Mouse (Mus musculus) brown adipose tissue, adult 24 weeks (tissue): ENCODE measurements at regions not wholly inside any gene's neighbourhood (a gene's known extent, or its start where the extent isn't known, plus 50 kb on each side); places are given as distances from the start of the nearest gene placed in this dataset.
A peak's percentile ranks its signal among the peaks of the same experiment; 100 is the strongest.

Source experiments
- H3K27ac ChIP-seq: fragments of 200-500 bp; replicated peaks from 2 replicates; pipeline ENCODE4 v1.5.1; 2012; ENCODE audit warnings: low read depth, mild to moderate bottlenecking, low read length
- H3K4me1 ChIP-seq: fragments of 200-500 bp; 2 replicates; pipeline ENCODE4 v1.6.1; 2012; ENCODE audit warnings: low read length, mixed read lengths; ENCODE audit not compliant: control insufficient read depth, insufficient read depth, insufficient read length
- H3K4me3 ChIP-seq: fragments of 200-500 bp; 2 replicates; pipeline ENCODE4 v1.5.1; 2012; ENCODE audit warnings: low read depth, mild to moderate bottlenecking, low read length, moderate library complexity; ENCODE audit not compliant: insufficient read depth

GRCm38 (mm10) chr3:142969501-142969900 is 87.7 kb upstream of the Pkn2 start:
- Histone ChIP-seq H3K4me1 (no peaks in the 10 kb centered on the region), H3K4me3 (no peak overlapping the region), H3K27ac (no peak overlapping the region)

- no peak overlapping the region for H3K27ac ChIP-seq
- H3K4me3 ChIP-seq: no peak overlapping the region
- no peaks in the 10 kb centered on the region for H3K4me1 ChIP-seq
Observed at GRCm38 (mm10) chr3:142965604-142966003, 83.8 kb upstream of the Pkn2 start.

GRCm38 (mm10) chr3:142963818-142964372 is 82.1 kb upstream of the Pkn2 start:
- no peak overlapping the region for H3K4me3 ChIP-seq
- H3K4me1 ChIP-seq: no peaks in the 10 kb centered on the region
- H3K27ac ChIP-seq: no peak overlapping the region

- Histone ChIP-seq H3K4me3 (no peak overlapping the region), H3K27ac (no peak overlapping the region; the same call in 1 of the 2 replicates), H3K4me1 (no peaks in the 10 kb centered on the region; the same call in 1 of the 2 replicates)
Observed at GRCm38 (mm10) chr3:142957768-142958167, 76.0 kb upstream of the Pkn2 start.

- Histone ChIP-seq H3K27ac (no peak overlapping the region), H3K4me1 (no peaks in the 10 kb centered on the region), H3K4me3 (no peak overlapping the region)
Observed at GRCm38 (mm10) chr3:142948771-142949170, 67.0 kb upstream of the Pkn2 start.

- peak overlapping the region; percentile 64 for H3K27ac ChIP-seq
- no peak overlapping the region for H3K4me3 ChIP-seq
- H3K4me1 ChIP-seq: no peaks in the 10 kb centered on the region
Observed at GRCm38 (mm10) chr3:142941319-142942024, 59.7 kb upstream of the Pkn2 start.

- Histone ChIP-seq H3K4me3 (no peak overlapping the region), H3K27ac (peak overlapping the region; percentile 64), H3K4me1 (no peaks in the 10 kb centered on the region)
Observed at GRCm38 (mm10) chr3:142940874-142941273, 59.1 kb upstream of the Pkn2 start.

- H3K4me1 ChIP-seq: no peaks in the 10 kb centered on the region
- no peak overlapping the region for H3K27ac ChIP-seq
- no peak overlapping the region for H3K4me3 ChIP-seq
Observed at GRCm38 (mm10) chr3:142939773-142940172, 58.0 kb upstream of the Pkn2 start.

GRCm38 (mm10) chr3:142935949-142936348 is 54.1 kb upstream of the Pkn2 start:
- Histone ChIP-seq H3K4me3 (peak overlapping the region; percentile 24; the same call in 1 of the 2 replicates), H3K27ac (no peak overlapping the region; the same call in 1 of the 2 replicates), H3K4me1 (no peaks in the 10 kb centered on the region)

GRCm38 (mm10) chr3:142934326-142934725 is 52.5 kb upstream of the Pkn2 start:
- H3K4me3 ChIP-seq: no peak overlapping the region
- H3K4me1 ChIP-seq: no peaks in the 10 kb centered on the region
- H3K27ac ChIP-seq: no peak overlapping the region

GRCm38 (mm10) chr3:142933684-142934259 is 52.0 kb upstream of the Pkn2 start:
- H3K4me1 ChIP-seq: no peaks in the 10 kb centered on the region
- H3K4me3 ChIP-seq: no peak overlapping the region
- no peak overlapping the region for H3K27ac ChIP-seq
